9 mouse cellular contexts compared by ENCODE assay signal in genomic region chr12:16800259-16800958, GRCm38 (mm10). TPM values are rescaled to one million over a fixed set of nuclear protein-coding genes. Genes with fewer than 3 reads are reported as not detected.
A peak's percentile ranks its signal among the peaks of the same experiment; 100 is the strongest.
DNase-seq lines count a peak whose midpoint lies in the region; ATAC-seq and TF ChIP-seq lines count a peak whose summit lies in the region.
"Had no signal": no experiment of that assay in that cellular context is flagged by ENCODE, and none has a peak within 500 bp of the region (broad histone marks: within the 10 kb centered on the region; RNA-seq: fewer than 3 reads in every experiment).

Gene Greb1, minus strand, starts transcription at chr12:16800886.

- H3K4me3 ChIP-seq in kidney, embryonic 14.5 days (ENCODE audit: low read length) = peak within 1 kb of the TSS; percentile 44
- H3K4me3 ChIP-seq in kidney, adult 2 months (ENCODE audit: insufficient read depth, low read depth, low read length) = no peak within 1 kb of the TSS
- H3K4me3 ChIP-seq in forebrain, embryonic 10.5 days = peak within 1 kb of the TSS; percentile 78
- H3K4me3 ChIP-seq in neural tube, embryonic 11.5 days (ENCODE audit: low read depth, low read length) = peak within 1 kb of the TSS; percentile 63

- ATAC-seq in kidney, embryonic 14.5 days (ENCODE audit: low FRiP score, low TSS enrichment) = peak; percentile 68
- peak; percentile 73 for ATAC-seq in neural tube, embryonic 11.5 days (ENCODE audit: insufficient read depth, low FRiP score, low TSS enrichment)
- ATAC-seq: Patski had no signal

- H3K36me3 ChIP-seq in kidney, embryonic 14.5 days (ENCODE audit: control insufficient read depth, insufficient read depth, low read length) = no peaks in the 10 kb centered on the region
- no peaks in the 10 kb centered on the region for H3K36me3 ChIP-seq in kidney, adult 2 months (ENCODE audit: control insufficient read depth, insufficient read depth, low read length)
- peaks cover 9% of the 10 kb centered on the region; the same call in 1 of the 2 replicates for H3K36me3 ChIP-seq in forebrain, embryonic 10.5 days (replicated peaks)
- H3K36me3 ChIP-seq in neural tube, embryonic 11.5 days (ENCODE audit: control insufficient read depth, insufficient read depth, low read length) = no peaks in the 10 kb centered on the region

- H3K27ac ChIP-seq in kidney, embryonic 14.5 days (ENCODE audit: low read depth, low read length) = 0 out of 2 replicates have a peak within 1 kb of the TSS, but pooled peaks have one; percentile 27
- H3K27ac ChIP-seq in kidney, adult 2 months (ENCODE audit: insufficient read depth, low read depth, low read length) = no peak within 1 kb of the TSS
- peak within 1 kb of the TSS; percentile 96 for H3K27ac ChIP-seq in forebrain, embryonic 10.5 days
- H3K27ac ChIP-seq in neural tube, embryonic 11.5 days (ENCODE audit: low read depth, low read length) = 0 out of 2 replicates have a peak within 1 kb of the TSS, but pooled peaks have one; percentile 47

- DNase-seq in kidney, adult 2 months = no peak
- peak; percentile 60 for DNase-seq in adrenal gland, adult 2 months
- DNase-seq in forebrain, embryonic 10.5 days (ENCODE audit: extremely low spot score, low spot score) = peak; percentile 66
- DNase-seq in kidney, postnatal 14 days = peak; percentile 31
- DNase-seq in neural tube, embryonic 11.5 days (ENCODE audit: low spot score) = peak; percentile 79
- no peak for DNase-seq in B cell, adult 2 months
- no peak for DNase-seq in frontal cortex, postnatal 36 days (ENCODE audit: low spot score in 2 of 2)

- no peak for TF ChIP-seq POLR2A in kidney, adult 2 months (IDR thresholded peaks at IDR 0.05; ENCODE audit: low read depth, low read length)

- no peak for TF ChIP-seq CTCF in kidney, adult 2 months (conservative IDR thresholded peaks at IDR 0.05; ENCODE audit: insufficient read depth, insufficient read length, low read depth, low read length)

- H3K4me1 ChIP-seq in kidney, embryonic 14.5 days (ENCODE audit: control insufficient read depth, insufficient read depth, low read length) = no peaks in the 10 kb centered on the region
- no peaks in the 10 kb centered on the region for H3K4me1 ChIP-seq in kidney, adult 2 months (ENCODE audit: control insufficient read depth, insufficient read depth, low read length)
- peaks cover 73% of the 10 kb centered on the region for H3K4me1 ChIP-seq in forebrain, embryonic 10.5 days
- peaks cover 12% of the 10 kb centered on the region for H3K4me1 ChIP-seq in neural tube, embryonic 11.5 days (ENCODE audit: control insufficient read depth, insufficient read depth, low read length)

- H3K4me2 ChIP-seq in kidney, embryonic 14.5 days (replicated peaks; ENCODE audit: low read depth, low read length) = peak within 1 kb of the TSS; percentile 85
- H3K4me2 ChIP-seq in neural tube, embryonic 11.5 days (ENCODE audit: low read depth) = peak within 1 kb of the TSS; percentile 90

- no peaks in the 10 kb centered on the region for H3K27me3 ChIP-seq in kidney, embryonic 14.5 days (ENCODE audit: control insufficient read depth, insufficient read depth, low read length)
- peaks cover 3% of the 10 kb centered on the region; the same call in 1 of the 2 replicates for H3K27me3 ChIP-seq in kidney, adult 2 months (replicated peaks; ENCODE audit: control insufficient read depth, insufficient read depth, low read length)
- peaks cover 19% of the 10 kb centered on the region for H3K27me3 ChIP-seq in forebrain, embryonic 10.5 days (ENCODE audit: poor library complexity, severe bottlenecking)
- no peaks in the 10 kb centered on the region for H3K27me3 ChIP-seq in neural tube, embryonic 11.5 days (ENCODE audit: control insufficient read depth, insufficient read depth, low read length)

- peak within 1 kb of the TSS; percentile 62 for H3K9ac ChIP-seq in kidney, embryonic 14.5 days (ENCODE audit: low read depth, low read length)
- peak within 1 kb of the TSS; percentile 81 for H3K9ac ChIP-seq in neural tube, embryonic 11.5 days (ENCODE audit: low read length)

- H3K9me3 ChIP-seq in kidney, embryonic 14.5 days (ENCODE audit: control insufficient read depth, low read length) = no peaks in the 10 kb centered on the region
- no peaks in the 10 kb centered on the region for H3K9me3 ChIP-seq in forebrain, embryonic 10.5 days
- H3K9me3 ChIP-seq in neural tube, embryonic 11.5 days (ENCODE audit: control insufficient read depth, low read length) = no peaks in the 10 kb centered on the region

- under 1% methylated on average over 49 of the region's 53 CpGs for WGBS in kidney, embryonic 14.5 days
- WGBS in kidney, adult 2 months = 2% methylated on average over 52 of the region's 53 CpGs
- under 1% methylated on average over 51 of the region's 53 CpGs for WGBS in forebrain, embryonic 10.5 days
- WGBS in neural tube, embryonic 11.5 days = under 1% methylated on average over 46 of the region's 53 CpGs

RNA-seq across cellular contexts. Expression of gene Greb1, which starts in this region (rescaled TPM):
- polyA plus RNA-seq in kidney, embryonic 14.5 days (2014; fragmentation: Nextera tagmentation; extraction: Ambion mirVana) = 6.6 and 8.6 TPM in 2 replicates
- polyA plus RNA-seq in kidney, adult 2 months (2012; rRNA removed) = 0.59 and 0.94 TPM in 2 replicates
- total RNA-seq in adrenal gland, adult 2 months (2021) = 10 to 100 TPM; 42.7 to 62.6 TPM
- polyA plus RNA-seq in adrenal gland, adult 2 months (2012; rRNA removed) = 58.8 and 81.7 TPM in 2 replicates
- polyA plus RNA-seq in forebrain, embryonic 10.5 days (2016; fragmentation: Nextera tagmentation; extraction: Ambion mirVana) = 12.9 and 14.6 TPM in 2 replicates
- polyA plus RNA-seq in neural tube, embryonic 11.5 days (2014; fragmentation: Nextera tagmentation; extraction: Ambion mirVana) = 6.6 and 10.0 TPM in 2 replicates

Comparison
In these comparisons a context has a peak if more than half of its experiments do, and no peak if none do; other contexts are left out.
1. DNase-seq: peak in adrenal gland, adult 2 months (single experiment), forebrain, embryonic 10.5 days (single experiment), kidney, postnatal 14 days (single experiment) and neural tube, embryonic 11.5 days (single experiment); none in kidney, adult 2 months (single experiment), B cell, adult 2 months (0 of 2) and frontal cortex, postnatal 36 days (0 of 2).